Mouse (Mus musculus) liver, adult 2 months (tissue): Measurements from ENCODE around the gene Rpl19. TPM values are rescaled to one million over a fixed set of nuclear protein-coding genes. Genes with fewer than 3 reads are reported as not detected.
A peak's percentile ranks its signal among the peaks of the same experiment; 100 is the strongest.

ENCODE experiments used
- DNase-seq: peaks from one replicate; pipeline ENCODE4 v3.0.0-alpha.2; 2011; ENCODE audit warnings: low read depth, low spot score; ENCODE audit errors: extremely low read depth
- H3K27ac ChIP-seq: fragments of 200-500 bp; replicated peaks from 2 replicates; pipeline ENCODE4 v1.5.1; 2012; ENCODE audit warnings: low read depth, mild to moderate bottlenecking, control low read depth, inconsistent platforms, low read length; ENCODE audit not compliant: insufficient read depth
- H3K27me3 ChIP-seq: fragments of 200-500 bp; 2 replicates; pipeline ENCODE4 v1.6.1; 2012; ENCODE audit warnings: mild to moderate bottlenecking, moderate library complexity, low read length, inconsistent platforms; ENCODE audit not compliant: control insufficient read depth, insufficient read depth
- H3K36me3 ChIP-seq: fragments of 200-500 bp; 2 replicates; pipeline ENCODE4 v1.6.1; 2012; ENCODE audit warnings: low read length, inconsistent platforms; ENCODE audit not compliant: control insufficient read depth, insufficient read depth
- H3K4me1 ChIP-seq: fragments of 200-500 bp; 2 replicates; pipeline ENCODE4 v1.6.1; 2011; ENCODE audit warnings: low read length; ENCODE audit not compliant: control insufficient read depth, insufficient read depth
- H3K4me3 ChIP-seq: fragments of 200-500 bp; 2 replicates; pipeline ENCODE4 v1.5.1; 2011; ENCODE audit warnings: low read depth, mild to moderate bottlenecking, control low read depth, low read length, moderate library complexity; ENCODE audit not compliant: insufficient read depth
- H3K79me2 ChIP-seq: fragments of 200-500 bp; 2 replicates; pipeline ENCODE4 v1.6.1; 2012; ENCODE audit warnings: inconsistent platforms, mild to moderate bottlenecking, low read length, moderate library complexity; ENCODE audit not compliant: control insufficient read depth, insufficient read depth
- H3K9ac ChIP-seq: fragments of 200-500 bp; 2 replicates; pipeline ENCODE4 v1.6.1; 2012; ENCODE audit warnings: low read depth, mild to moderate bottlenecking, control low read depth, inconsistent platforms, low read length
- CTCF ChIP-seq: fragments of 200-500 bp; IDR thresholded peaks from 2 replicates; pipeline ENCODE4 v1.5.1; 2011; ENCODE audit warnings: low read depth, low read length, control low read depth
- POLR2A ChIP-seq: fragments of 200-500 bp; IDR thresholded peaks from 2 replicates; pipeline ENCODE4 v1.6.1; 2011; ENCODE audit warnings: low read length, control low read depth; ENCODE audit not compliant: insufficient read depth; ENCODE audit errors: extremely low read depth
- WGBS: fragments of 180-500 bp; shearing (Covaris S2); methylation state at CpG from one replicate; pipeline ENCODE4 v1.1.7; 2018; 5-methylcytosine and 5-hydroxymethylcytosine counted together
- polyA plus RNA-seq: library from polyadenylated mRNA; depleted of rRNA; stranded (reverse); fragments of >200 nt; gene quantifications from 2 replicates; pipeline ENCODE4 v1.2.3, GENCODE M21; 2012
- total RNA-seq: library from RNA; depleted of rRNA; stranded (reverse); fragments of >200 nt; gene quantifications from 2 replicates; pipeline ENCODE4 v1.2.3, GENCODE M21; 2014

Rpl19 gene
- total and polyA plus RNA-seq, 2 experiments = 224 to 614 TPM

DNA sequence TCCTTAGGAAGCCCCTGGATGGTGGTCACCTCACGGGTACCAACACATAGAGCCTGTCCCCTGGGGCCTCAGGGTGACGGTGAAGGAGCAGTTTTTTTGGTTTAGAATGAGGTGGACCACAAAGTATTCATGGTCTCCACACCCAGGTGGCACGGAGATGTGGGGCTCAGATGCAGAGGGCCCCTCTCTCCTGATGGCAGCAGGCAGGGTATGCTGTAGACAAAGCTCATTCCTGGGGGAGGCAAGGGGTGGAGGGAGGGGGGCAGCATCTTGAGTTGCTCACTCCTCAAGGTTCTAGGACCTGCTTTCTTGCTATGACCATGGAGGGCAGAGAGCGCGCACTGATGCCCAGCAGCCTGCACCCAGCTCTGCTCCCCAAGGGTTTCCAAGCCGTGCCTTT lies 24.5 kb upstream of the Rpl19 start:
- H3K27ac ChIP-seq = no peak overlapping the region
- WGBS = 81% methylated on average over 6 of the region's 6 CpGs
- no peak overlapping the region for H3K9ac ChIP-seq
- no peak overlapping the region for H3K4me3 ChIP-seq
- no peaks in the 10 kb centered on the region for H3K27me3 ChIP-seq
- H3K79me2 ChIP-seq = no peaks in the 10 kb centered on the region
- H3K36me3 ChIP-seq = no peaks in the 10 kb centered on the region
- TF ChIP-seq POLR2A (no peak), CTCF (no peak)
- H3K4me1 ChIP-seq = peaks cover 2% of the 10 kb centered on the region; the same call in 1 of the 2 replicates
- DNase-seq = no peak

DNA sequence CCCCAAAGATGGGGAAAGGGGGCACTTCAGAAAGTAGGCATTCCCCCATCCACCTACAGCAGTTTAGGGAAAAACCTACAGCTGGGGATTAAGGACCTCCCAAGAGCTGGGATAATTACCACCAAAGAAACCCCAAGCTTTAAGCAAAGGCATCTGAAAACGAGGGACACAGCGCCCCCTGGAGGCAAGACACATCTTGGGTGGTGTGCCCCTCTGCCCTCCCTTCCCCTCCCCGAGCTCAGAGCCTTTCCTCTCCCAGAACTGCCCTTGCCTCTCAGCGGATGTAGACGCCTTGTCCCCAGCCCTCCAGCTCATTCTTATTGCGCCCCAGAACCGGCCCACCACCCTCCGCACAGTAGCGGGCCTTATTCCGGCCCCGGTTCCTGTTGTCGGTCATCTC lies 23.9 kb upstream of the Rpl19 start:
- 26% methylated on average over 12 of the region's 12 CpGs for WGBS
- DNase-seq = peak; percentile 31
- Histone ChIP-seq H3K27ac (no peak overlapping the region), H3K4me1 (no peaks in the 10 kb centered on the region), H3K4me3 (no peak overlapping the region), H3K27me3 (no peaks in the 10 kb centered on the region), H3K79me2 (no peaks in the 10 kb centered on the region), H3K36me3 (no peaks in the 10 kb centered on the region), H3K9ac (no peak overlapping the region)
- TF ChIP-seq POLR2A (no peak), CTCF (peak; percentile 92)

DNA sequence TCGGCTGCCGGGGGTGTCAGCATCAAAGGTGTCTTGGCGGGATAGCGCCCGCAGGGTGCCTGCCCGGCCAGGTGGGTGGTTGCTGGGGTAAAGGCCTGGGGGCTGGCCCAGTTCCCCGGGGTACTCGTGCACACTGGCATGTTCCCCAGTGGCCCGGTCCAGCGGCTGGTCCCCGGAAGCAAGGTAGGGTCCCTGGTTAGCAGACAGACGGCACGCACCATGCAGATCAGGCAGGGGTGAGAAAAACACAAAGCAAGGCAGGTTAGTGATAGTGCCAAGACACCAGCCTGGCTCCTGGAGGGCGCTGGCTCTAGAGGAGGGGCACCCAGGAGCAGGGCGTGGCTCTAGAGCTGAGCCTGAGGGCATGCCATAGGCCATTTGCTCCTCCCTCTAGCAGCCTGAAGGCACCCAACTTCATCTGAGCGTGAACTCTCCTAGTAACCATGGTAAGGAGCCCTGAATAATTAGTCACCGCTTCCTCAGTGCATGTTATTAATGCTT lies 23.3 kb upstream of the Rpl19 start:
- no peak overlapping the region for H3K4me3 ChIP-seq
- H3K27me3 ChIP-seq = no peaks in the 10 kb centered on the region
- H3K4me1 ChIP-seq = no peaks in the 10 kb centered on the region
- no peak for DNase-seq
- no peaks in the 10 kb centered on the region for H3K36me3 ChIP-seq
- H3K79me2 ChIP-seq = no peaks in the 10 kb centered on the region
- H3K9ac ChIP-seq = no peak overlapping the region
- H3K27ac ChIP-seq = no peak overlapping the region
- 58% methylated on average over 17 of the region's 17 CpGs for whole genome bisulfite sequencing
- TF ChIP-seq POLR2A = no peak

DNA sequence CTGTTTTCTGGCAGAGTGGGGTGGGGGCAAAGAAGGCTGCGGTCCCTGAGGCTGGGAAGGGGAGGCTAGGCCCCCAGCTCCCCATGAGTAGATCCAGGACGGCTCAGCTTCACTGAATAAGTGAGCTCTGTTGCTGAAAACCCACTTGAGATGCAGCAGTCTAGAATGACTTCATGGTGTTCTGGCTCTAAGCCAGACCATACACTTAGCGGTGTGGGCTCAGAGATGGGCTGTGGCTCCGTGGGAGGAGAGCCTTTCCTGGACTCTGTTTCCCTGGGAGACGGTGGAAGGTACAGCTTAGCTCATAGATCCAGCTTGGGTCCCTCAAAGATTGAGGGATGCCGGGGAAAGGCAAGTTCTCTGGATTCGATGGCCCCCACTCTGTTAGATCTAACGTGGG lies 22.3 kb upstream of the Rpl19 start:
- no peaks in the 10 kb centered on the region for H3K79me2 ChIP-seq
- H3K36me3 ChIP-seq = no peaks in the 10 kb centered on the region
- no peak overlapping the region for H3K9ac ChIP-seq
- H3K4me3 ChIP-seq = no peak overlapping the region
- 88% methylated on average over 8 of the region's 8 CpGs for WGBS
- TF ChIP-seq CTCF = no peak
- no peak for TF ChIP-seq POLR2A
- H3K4me1 ChIP-seq = no peaks in the 10 kb centered on the region
- H3K27me3 ChIP-seq = no peaks in the 10 kb centered on the region
- no peak overlapping the region for H3K27ac ChIP-seq
- DNase-seq = no peak

DNA sequence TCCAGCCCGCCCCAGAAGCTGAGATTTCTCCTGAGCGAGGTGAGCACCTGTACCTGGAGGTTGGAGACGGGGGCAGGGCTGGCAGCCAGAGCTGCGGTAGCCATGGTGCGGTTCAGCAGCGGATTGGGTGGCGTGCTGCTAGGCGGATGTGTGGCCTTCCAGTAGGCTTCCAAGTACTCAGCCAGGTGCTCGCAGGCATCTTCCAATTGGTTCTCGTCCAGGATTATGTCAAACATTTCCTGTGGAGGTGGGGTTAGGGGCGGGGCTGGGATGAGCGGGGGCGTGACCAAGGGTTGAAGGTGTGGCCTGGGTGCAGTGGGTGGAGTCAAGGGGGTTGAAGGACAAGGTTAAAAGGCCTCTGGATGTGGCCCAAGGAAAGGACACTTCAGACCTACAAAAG lies 21.4 kb upstream of the Rpl19 start:
- no peaks in the 10 kb centered on the region for H3K27me3 ChIP-seq
- H3K4me1 ChIP-seq = no peaks in the 10 kb centered on the region
- H3K4me3 ChIP-seq = no peak overlapping the region
- H3K79me2 ChIP-seq = no peaks in the 10 kb centered on the region
- H3K27ac ChIP-seq = no peak overlapping the region
- H3K9ac ChIP-seq = no peak overlapping the region
- no peaks in the 10 kb centered on the region for H3K36me3 ChIP-seq
- TF ChIP-seq CTCF (no peak), POLR2A (no peak)
- peak; percentile 70 for DNase-seq
- 63% methylated on average over 13 of the region's 13 CpGs for WGBS

DNA sequence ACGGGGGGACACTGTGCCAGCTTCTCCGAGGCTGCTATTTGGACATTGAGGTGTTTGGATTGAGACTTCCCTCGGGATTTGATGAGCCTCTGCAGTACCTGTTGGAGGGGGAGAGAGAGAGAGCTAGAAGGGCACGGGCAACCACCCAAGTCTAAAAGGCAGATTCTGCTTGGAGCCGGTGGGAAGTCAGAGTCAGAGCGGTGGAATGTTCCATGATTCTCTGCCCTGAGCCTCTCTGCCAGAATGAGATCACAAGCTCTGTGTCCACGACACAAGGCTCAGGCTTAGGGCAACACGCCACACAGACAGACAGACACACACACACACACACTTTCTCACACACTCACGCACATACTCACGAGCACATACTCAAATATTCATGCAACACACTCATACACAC lies 20.8 kb upstream of the Rpl19 start:
- DNase-seq = no peak
- H3K9ac ChIP-seq = no peak overlapping the region

More for the DNA sequence above, 20.8 kb upstream of the Rpl19 start:
- no peaks in the 10 kb centered on the region for H3K36me3 ChIP-seq
- TF ChIP-seq POLR2A (no peak), CTCF (no peak)
- 85% methylated on average over 10 of the region's 10 CpGs for WGBS
- no peaks in the 10 kb centered on the region for H3K79me2 ChIP-seq
- no peak overlapping the region for H3K27ac ChIP-seq
- no peaks in the 10 kb centered on the region for H3K27me3 ChIP-seq
- H3K4me3 ChIP-seq = no peak overlapping the region
- H3K4me1 ChIP-seq = no peaks in the 10 kb centered on the region
